Mouse (Mus musculus): ENCODE results near the gene Dscaml1.

Dscaml1 gene

DNA sequence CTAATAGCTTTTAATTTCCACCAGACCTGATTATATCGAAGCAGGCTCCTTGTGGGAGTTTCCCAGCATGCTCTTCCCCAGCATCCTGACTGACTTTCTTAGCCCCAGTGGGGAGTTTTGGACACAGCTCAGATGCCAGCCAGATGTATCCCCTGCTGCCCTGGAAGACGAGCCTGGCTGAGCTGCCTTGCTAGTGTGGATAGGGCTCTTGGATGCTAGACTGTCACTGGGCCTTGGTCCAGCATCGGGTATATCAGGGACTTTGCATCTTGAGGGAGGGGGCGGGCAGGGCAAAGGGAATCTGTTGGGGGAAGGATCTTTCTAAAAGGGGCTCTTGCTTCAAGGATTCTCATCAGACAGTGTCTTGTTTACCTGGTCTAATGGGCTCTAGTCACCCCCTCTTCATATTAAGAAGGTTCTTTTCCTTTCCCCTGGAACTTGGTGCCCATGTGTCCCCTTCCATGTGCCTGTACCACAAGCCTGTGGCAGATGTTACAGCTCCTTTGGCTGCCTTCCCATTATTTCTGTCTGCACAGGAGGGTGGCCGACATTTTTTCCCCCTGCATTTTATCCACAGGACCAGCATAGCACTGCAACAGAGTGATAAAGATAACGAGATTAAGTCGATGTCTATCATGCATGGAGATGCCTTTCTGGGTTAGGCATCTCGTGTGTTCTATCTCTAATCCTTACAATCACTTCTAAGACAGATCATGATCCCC is 28.6 kb downstream of the Dscaml1 start:
- no peak for DNase-seq (ENCODE audit: low read depth, low spot score)

DNA sequence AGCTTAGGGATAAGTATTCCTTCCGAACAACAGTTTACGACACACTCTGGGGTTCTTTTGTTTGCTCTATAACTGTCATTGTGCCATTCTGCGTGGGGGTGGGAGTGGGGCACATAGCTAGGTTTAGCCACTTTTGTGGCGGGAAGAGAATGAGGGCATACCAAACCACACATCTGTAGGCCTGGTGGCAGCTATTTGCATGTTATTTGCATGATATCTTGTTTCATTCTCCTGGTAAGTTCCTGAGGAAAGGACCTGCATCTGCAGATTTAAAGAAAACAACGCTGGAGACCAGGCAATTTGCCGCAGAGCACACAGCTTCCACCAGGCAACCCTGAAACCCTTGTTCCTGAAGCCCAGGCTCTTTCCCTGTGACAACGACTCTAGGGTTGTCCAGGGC is 30.8 kb downstream of the Dscaml1 start:
- no peak for DNase-seq (ENCODE audit: low read depth, low spot score)

DNA sequence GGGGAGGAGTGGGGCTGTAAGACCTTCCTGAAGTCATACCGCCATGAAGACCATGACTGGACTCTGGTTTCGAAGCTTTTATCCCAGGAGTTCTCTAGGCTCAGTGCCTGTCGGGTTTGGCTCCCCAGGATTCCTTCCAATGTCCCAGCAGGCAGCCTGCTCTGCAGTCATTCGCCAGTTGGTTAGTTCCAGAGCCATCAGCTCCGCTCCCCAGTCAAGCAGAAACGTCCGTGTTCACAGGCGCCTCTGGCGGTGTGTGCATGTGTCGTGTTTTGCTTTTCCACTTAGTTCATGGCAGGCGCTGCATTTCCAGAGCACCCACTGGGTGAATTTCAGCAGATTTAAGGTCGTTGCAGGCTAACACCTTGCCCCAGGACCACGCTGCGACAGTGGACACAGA is 31.9 kb downstream of the Dscaml1 start:
- DNase-seq (ENCODE audit: low read depth, low spot score), result no peak

DNA sequence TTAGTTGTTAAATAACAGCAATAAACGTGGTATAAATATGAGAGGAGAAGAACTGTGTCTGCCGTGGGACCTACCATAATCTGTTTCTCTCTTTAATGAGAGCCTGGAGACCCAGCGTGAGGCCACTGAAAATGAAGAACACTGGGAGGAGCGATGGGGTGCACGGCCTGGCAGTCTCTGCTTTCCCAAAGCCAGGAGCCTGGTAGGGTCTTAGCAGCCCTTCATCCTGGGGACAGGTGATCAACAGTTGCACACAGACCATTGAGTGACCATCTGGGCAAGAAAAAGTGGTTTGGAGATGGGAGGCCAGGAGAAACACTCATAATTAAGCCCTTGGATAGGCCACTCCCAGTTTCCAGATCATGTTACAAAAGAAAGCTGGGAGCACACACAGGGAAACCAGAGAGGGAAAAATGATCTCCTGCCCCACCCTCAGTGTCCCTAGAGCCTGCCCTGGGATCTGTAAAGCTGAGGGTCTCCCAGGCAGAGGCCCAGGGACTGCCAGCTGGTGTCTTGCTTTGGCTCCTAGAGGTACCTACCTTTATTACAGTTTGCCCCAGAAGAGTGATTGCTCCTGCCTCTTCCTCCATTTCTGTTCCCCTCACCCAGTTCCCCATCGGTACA is 39.1 kb downstream of the Dscaml1 start:
- peak; percentile 29 for DNase-seq (ENCODE audit: low read depth, low spot score)

DNA sequence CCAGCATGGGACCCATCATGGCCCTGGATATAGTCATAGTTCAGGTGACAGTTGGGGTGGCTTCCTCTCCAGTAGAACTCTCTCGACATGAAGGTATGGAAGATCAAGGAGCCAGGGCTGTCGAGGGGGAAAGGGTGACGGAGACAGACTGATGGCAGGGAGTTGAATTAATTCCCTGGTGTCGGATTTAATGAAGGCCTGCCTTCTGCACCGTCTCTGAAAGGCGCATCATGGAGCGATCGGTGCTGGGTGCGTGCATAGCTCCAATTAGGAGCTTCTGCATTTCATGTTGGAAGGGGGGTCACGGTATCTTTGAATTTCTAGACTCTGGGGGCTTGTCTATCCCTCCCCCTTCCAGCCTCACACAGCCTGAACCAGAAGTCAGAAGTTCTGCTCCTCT is 41.8 kb downstream of the Dscaml1 start:
- DNase-seq (ENCODE audit: low read depth, low spot score), result no peak

DNA sequence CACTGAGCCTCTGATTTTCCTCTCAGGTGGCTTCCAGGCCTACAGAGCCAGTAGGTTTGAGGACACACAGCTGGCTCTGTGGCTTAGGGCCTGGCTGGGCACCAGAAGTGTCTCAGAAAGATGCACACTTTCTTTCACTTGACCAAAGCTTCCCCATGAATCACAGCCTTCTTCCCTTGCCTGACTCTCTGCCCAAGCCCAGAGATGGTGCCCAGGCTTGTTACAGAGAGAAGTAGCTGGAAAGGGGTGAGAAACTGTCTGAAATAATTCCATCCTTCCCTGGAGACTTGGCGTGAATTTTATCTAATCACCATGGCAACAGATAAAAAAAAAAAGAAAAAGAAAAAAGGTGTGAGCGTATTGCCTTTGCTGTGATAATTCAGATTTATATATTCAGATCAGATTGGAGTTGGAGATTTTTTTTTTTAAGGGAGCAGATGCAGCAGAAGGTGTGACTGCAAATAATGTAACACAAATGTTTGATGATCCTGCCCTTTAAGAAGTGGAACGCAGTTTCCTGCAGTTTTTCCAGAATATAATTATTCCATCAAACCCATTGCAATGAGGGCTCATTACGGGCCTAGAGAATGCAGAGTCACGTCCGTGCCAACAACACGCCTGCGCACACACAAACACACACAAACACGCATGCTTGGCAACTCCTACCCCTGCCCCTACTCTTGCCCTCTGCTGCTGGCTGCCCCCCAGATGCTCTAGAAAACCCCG is 44.5 kb downstream of the Dscaml1 start:
- DNase-seq (ENCODE audit: low read depth, low spot score), result no peak

DNA sequence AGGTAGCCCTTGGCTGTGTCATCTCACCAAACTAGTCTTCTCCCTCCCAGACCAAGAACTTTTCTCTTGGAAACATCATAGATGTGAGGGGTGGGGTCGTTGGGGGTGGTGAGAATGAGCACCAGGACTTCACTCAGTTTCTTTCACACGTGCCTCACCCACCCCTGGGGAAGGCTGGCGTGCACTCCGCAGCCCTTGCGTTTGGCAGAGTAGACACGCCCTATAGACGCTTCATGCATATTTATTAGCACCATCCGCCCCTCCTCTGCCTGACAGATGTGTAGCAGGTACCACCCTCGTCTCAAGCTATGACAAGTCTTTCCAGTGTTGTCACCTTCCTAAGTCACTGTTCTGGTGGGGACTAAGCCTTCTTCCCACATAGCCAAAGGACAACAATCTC is 45.3 kb downstream of the Dscaml1 start:
- DNase-seq (ENCODE audit: low read depth, low spot score), result no peak

DNA sequence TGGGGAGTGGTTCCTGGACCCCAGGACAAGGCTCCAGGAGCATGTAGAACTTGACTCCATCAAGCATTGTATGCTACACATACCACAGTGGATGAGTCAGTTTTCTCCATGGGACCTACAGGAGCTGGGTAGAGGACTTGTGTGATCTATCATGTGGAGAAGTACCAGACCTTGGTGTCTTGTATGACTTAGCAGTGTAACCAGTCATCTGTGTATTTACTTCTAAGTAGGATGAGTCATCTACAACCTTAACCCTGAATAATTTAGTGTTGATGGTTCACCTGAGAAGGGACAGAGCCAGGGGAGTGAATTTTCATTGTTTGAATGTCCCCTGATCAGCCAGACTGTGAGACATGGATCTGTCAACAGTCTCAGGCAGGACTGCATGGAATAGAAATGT is 48.4 kb downstream of the Dscaml1 start:
- no peak for DNase-seq (ENCODE audit: low read depth, low spot score)

DNA sequence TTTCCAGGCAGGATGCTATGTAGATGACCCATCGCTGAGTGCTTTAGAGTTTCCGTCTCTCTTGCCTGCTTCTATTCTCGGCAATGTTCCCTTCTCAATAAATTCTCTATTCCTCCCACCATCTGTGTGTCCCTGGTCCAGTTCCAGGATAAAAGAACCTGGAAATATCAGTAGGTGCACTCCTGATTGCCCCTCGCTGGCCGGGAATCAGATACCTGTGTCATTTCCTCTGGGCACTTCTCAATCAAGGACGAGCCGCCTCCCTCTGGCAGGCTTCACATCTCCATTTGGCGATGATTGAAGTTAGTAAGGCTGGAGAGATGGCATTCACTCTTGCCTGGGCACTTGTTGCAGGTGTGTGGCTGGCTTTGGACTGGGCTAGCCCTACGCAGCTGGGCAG is 54.5 kb downstream of the Dscaml1 start:
- no peak for DNase-seq (ENCODE audit: low read depth, low spot score)

DNA sequence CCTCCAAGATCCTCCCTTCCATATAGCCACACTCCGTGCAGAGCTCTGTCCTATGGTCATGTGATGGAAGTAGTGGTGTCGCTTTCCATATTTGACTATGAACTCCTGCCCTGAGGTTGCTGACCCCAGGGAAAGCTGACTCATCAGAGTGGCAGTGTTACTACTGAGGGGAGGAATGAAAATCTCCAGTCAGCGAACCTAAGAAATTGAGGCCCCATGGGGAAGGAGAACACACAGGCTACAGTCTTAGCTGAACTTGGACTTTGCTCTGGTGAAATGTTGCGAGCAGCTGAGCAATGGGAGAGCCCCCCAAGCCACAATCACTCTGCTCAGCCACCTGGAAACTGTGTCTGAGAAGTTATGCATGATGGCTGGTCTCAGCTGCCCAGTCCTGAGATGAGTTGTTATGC is 60.2 kb downstream of the Dscaml1 start:
- DNase-seq (ENCODE audit: low read depth, low spot score), result no peak

DNA sequence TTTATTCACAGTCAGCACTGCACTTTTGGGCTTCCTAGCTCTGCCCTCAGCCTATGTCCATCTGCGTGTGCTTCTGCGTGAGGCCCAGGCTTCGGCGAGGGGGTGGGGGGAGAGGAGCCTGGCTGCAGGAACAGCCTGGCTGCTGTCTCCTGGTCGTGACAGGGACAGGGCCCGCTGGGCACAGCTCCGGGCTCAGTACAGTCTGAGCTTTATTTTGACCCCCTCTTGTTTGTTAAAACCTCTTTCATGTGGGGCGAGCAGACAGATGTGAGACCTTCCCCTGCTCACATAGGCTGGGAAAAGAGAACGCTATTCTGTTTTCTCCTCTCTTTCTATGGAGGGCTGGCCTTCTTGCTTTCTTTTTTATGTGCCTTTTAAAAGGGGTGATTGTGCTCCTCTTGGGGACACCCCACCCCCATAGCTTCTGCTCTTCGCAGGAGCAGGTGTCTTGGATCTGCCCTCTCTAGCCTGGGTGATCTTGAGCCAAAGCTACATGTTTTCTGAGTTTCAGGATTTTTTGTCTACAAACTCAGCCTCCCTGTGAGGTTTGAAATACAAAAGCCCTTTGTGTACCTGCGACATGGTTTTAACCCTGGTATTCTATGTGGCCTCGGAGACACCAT is 60.9 kb downstream of the Dscaml1 start:
- DNase-seq (ENCODE audit: low read depth, low spot score), result no peak

DNA sequence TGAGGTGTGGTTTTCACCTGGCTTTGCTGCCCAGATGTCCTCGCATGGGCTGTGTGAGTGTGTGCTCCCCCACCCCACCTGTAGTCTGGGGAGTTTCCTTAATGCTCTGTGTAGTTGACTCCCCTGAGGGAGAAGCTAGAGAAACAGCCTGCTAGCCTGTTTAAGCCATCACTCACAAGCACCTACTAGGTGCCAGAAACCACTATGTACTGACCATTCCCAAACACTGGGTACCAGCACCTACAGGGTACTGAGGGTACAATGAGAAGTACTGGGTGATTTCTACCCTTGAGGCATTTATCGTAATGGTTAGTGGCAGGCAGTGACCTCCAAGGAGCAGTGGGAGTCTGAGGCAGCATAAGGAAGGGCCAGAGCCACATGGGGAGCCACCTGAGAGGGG is 64.5 kb downstream of the Dscaml1 start:
- no peak for DNase-seq (ENCODE audit: low read depth, low spot score)

DNA sequence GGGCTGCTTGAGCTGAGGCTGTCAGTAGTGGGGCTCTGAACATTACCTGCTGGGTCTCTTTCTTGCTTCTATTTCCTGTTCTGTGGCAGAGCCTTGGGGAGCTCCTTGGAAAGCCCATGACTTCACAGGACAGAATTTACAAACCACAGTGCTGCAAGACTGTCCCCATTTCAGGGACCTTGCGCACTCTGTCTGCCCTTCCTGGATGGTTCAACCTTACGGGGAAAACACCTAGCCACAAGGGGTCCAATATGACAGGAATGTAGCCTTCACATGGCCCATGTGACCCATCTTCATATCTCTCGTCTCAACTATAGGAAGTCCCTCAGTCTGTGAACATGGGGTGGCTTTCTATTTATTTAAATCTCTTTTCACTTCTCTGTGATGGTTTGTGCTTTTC is 68.5 kb downstream of the Dscaml1 start:
- DNase-seq (ENCODE audit: low read depth, low spot score), result no peak

DNA sequence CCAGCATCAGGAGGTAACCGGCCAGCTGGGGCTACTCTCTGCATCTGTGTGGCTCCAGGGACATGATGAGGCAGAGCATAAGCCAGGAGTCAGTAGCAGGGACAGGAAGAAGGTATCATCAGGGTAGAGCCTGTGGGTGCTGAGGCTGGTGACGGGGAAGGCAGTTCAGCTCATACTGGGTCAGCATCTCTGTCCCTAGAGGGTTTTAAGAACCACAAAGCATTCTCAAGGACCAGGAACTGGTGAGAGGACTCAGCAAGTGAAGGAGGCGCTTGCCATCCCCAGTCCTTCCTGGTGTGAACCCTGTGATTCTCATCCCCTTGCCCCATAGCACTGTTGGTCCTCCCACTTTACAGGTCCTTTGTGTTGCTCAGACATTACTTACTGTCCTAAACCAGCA is 69.9 kb downstream of the Dscaml1 start:
- DNase-seq (ENCODE audit: low read depth, low spot score), result no peak

DNA sequence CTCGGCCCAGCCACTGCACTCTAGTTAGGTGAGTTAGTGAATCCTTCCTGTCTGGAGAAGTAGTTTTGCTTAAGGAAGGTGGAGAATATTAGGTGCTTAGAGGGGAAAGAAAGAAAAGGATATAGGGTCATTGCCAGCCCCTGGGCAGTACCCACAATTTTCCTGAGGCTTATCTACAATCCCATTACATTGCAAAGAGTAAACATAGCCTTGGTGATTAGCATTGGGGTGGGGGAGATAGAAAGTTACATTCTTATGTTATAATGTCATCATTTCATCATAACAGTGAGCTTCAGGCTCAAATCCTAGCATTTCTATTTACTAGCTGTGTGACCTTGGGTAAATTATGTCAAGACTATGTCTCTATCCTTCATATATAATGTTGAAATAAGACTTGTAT is 70.5 kb downstream of the Dscaml1 start:
- DNase-seq (ENCODE audit: low read depth, low spot score), result no peak

DNA sequence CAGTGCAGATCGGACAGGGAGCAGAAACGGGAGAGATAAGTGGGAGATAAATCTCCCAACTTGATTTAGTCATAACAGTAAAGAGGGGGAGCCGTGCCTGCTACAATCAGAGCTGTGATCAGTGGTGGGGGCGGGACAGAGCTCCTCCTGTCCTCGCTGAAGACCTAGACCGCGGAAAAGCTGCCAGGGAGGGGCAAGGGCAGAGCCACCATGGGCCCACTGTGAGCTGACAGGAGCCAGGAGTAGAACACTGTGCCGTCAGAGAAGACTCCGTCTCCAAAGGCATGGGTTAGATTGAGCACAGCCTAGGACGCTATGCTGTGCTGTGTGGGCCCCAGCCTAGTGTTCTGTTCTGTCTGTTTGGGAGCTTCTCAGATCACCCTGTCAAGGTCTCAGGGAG is 72.8 kb downstream of the Dscaml1 start:
- DNase-seq (ENCODE audit: low read depth, low spot score), result no peak

DNA sequence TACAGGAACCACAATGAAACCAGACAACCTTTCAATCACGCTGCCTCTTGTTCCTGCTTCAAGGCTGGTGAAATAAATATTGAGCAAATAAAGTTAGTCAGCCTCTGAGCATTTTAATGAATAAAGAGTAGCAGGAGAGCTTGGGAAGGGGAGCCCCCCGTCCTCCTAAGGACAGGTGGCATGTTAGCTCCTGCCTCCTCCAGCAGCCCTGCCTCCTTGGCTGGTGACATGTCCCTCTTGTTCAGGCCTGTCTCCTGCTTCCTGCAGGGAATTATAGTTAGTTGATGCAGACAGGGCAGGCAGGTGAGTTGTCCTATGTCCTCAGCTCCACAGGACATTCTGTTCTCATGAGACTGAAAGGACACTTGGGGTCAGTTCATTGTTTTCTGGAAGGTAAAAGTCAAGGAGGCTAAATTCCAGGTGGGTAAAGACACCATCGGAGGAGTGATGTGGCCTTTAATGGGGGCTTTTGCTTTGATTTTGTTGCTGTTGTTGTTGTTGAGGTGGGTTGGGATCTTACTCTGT is 73.7 kb downstream of the Dscaml1 start:
- no peak for DNase-seq (ENCODE audit: low read depth, low spot score)

DNA sequence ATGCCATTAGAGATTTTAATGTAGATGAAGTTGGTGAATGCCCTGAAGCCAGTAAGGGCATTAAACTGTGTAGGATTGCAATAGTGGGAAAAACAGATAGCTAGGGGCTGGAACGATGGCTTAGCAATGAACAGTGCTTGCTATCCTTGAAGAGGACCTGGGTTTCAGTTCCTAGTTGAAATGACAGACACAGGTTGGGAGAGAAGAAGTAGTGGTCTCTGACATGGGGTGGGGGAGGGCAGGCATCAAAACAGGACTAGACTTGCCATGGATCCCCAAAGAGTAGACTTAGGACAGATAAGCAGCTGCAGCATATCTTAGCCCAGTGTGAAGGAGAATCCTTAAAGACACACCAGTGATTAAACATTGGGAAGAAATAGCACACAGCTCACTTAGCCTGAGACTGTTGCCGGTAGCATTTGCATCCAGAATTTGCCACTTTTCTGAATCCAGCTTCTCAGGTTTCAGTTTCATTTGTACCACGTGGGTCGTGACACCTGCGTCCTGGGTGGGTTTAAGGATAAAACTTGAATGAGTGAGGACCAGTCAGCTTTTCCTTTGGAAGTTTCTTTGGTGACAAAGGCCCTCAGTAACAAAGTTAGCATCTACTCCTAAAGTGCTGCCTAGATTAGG is 75.0 kb downstream of the Dscaml1 start:
- no peak for DNase-seq (ENCODE audit: low read depth, low spot score)

DNA sequence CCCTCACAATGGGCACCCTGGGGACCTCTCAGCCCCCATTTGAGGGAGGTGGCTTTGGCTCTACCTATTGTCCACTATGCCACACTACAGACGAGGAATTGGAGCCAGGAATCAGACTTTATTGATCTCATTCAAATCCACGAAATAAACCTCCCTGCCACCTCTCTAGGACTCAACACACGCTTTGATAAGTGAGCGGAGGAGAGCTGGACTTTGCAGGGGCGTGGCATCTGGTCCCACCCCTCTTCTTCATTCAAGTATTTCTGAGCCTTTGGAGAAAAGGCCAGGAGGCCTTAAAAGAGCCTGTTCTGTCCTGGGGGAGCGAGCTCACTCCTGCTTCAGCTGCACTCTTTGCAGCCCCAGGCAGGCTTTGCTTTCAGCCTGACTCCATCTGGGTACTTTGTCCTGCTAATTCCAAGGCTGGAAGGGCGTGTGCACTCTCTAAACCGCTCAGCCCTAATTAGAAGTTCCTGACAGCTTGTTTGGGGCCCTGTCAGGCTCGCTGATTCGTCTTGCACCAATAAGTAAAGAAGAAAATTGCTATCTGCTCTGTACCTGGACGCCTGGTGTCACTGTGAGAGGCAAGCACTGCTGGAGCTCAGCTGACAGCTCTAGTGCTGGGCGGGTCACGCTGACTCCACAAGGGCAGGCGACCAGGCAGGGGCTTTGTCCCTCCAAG is 75.7 kb downstream of the Dscaml1 start:
- DNase-seq (ENCODE audit: low read depth, low spot score), result no peak

DNA sequence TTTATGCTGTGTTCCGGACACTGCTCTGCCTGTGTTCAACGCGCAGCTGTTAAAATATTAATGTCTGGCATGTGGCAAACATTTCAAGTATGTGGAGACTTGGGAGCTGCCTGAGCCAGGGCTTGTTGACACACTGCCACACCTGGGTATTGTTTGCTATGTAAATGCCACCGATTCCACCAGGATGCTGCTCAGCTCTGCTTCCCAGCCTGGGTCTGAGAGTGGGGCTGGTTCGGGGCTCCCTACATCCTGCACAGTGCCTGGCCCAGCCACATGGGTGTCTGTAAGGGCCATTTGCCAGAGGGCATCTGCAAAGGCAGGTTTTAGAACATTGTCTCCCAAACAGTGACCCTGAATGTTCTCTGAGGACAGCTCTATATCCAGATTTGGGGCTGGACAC is 78.5 kb downstream of the Dscaml1 start:
- peak; percentile 26 for DNase-seq (ENCODE audit: low read depth, low spot score)

DNA sequence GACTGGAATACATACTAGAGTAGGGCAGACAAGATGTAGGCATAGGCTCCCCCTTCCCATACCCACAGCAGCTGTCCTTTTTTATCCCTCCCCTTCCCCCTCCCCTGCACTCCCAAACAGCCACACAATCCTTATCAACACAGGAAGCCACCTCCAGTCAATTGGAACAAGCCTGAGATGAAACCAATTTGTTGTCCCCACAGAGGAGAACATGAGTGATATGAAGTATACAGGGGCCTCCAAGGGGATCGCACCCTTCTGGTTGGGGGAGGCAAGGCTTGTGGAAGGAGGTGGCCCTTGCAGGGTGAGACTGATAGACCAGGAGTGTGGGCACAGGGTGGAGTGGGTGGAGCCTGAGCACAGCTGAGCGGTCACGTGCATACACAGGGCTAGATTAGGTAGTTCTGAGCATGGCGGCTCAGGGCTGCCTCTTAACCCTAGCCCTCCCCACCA is 79.1 kb downstream of the Dscaml1 start:
- no peak for DNase-seq (ENCODE audit: low read depth, low spot score)
